Mouse (Mus musculus) layer of hippocampus, postnatal 14 days (tissue): ENCODE measurements around the gene Olfr263. TPM values are rescaled to one million over a fixed set of nuclear protein-coding genes. Genes with fewer than 3 reads are reported as not detected.

Experiments
- total RNA-seq, 2 experiments: library from RNA; stranded (reverse); gene quantifications; 2 replicates each; pipeline ENCODE4 v1.2.3; 2021

Gene Olfr263
- total RNA-seq, 2 experiments from 2014 or later, result not detected

Other genes with a start within 250 kb of the Olfr263 start
- gene Olfr1370, start 54.7 kb upstream of the Olfr263 start, total RNA-seq, result not detected
- not detected for gene Olfr1369-ps1, start 18.2 kb upstream of the Olfr263 start, total RNA-seq
- gene Olfr1368, start 16.2 kb downstream of the Olfr263 start, total RNA-seq, result not detected
- 10 to 100 TPM; 35.5 to 40.3 TPM for gene Trim27, start 49.8 kb downstream of the Olfr263 start, total RNA-seq
- gene Gpx5, start 163.1 kb downstream of the Olfr263 start, total RNA-seq, result not detected
- not detected for gene Gpx6, start 182.5 kb downstream of the Olfr263 start, total RNA-seq
- gene Olfr1367, start 217.3 kb downstream of the Olfr263 start, total RNA-seq, result not detected
- gene Zscan12, start 233.2 kb downstream of the Olfr263 start, total RNA-seq, result 1 to 10 TPM; 8.3 to 9.0 TPM